Mouse (Mus musculus) lung, postnatal 0 days (tissue): Measurements from ENCODE around the gene Adi1.

Source experiments
- CTCF ChIP-seq: IDR thresholded peaks from 2 replicates; pipeline ENCODE4 v1.5.1; 2016; ENCODE audit warnings: antibody characterized with exemption, mild to moderate bottlenecking
- EP300 ChIP-seq: IDR thresholded peaks from 2 replicates; pipeline ENCODE4 v1.6.1; 2016; ENCODE audit warnings: antibody characterized with exemption, mild to moderate bottlenecking, control low read depth

DNA sequence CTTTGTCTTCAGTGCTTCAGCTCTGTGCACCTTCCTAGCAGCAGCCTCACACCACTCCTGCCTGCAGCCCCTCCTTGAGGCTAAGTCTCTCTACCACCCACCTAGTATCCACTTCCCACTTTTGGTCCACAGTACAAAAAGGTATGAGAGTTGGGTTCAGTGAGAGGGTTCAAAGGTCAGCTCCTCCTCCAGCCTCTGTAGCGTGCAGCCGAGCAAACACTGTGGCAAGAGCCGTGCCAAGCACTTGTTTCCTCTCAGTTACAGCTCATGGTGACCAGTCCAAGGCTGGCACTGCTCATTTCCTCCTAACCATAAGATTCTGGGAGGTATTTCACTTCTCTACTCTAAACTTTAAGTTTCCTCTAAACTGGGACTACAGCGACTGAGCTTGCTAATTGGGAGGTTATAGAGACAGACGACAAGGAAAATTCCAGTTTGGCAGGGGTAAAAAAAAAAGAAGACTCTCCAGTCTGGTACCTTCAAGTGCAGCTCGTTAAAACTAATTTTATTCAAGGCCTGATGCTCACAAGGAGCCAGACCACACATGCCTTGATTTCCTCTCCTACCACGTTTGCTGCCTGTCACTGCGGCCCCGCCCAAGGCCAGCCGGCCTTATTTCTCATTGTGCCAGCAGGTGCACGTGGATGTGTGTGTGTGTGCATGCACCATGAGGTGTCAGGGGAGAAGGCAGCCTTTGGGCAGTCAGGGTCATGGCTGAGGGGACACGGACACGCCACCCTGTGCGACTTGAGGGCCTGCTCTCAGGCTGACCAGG is 23.0 kb downstream of the Adi1 start:
- TF ChIP-seq CTCF = no peak
- no peak for TF ChIP-seq EP300
